Mouse (Mus musculus): Measurements from ENCODE around the gene Vmn1r155. TPM values are rescaled to one million over a fixed set of nuclear protein-coding genes. Genes with fewer than 3 reads are reported as not detected.
"Not testable (repeated sequence)": the region's sequence is repeated elsewhere in the genome, so short reads cannot be mapped to it uniquely, and the experiment has no call there.

The Vmn1r155 gene
- polyA plus RNA-seq (2014; fragmentation: Nextera tagmentation; extraction: Ambion mirVana), result not detected in 2 replicates

DNA sequence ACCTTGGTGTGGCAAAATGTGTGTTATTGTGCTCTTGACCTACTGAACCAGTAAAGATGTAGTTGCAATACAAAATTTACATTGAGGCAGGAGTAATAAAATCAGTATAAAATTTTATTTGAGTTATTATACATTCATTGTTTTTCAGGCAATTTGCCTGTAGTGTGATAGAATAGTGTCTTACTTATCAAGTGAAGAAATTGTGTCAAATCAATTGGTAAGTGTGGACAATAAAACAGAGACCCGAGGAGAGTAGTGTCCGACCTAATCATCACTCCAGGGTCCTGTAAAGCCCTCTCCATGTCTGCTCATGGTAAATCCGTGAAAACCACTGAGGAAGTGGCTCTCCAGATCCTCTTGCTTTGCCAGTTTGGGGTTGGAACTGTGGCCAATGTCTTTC lies at the start of gene Vmn1r155:
Vmn1r155 (plus strand) TSS at position 301 of the 400 bp plus-strand sequence.
- H3K4me2 ChIP-seq (ENCODE audit: low read depth, severe bottlenecking); ATAC-seq (ENCODE audit: insufficient number of reproducible peaks, low FRiP score, low TSS enrichment, low read depth); DNase-seq (ENCODE audit: low spot score); H3K27ac ChIP-seq (replicated peaks; ENCODE audit: low read depth, low read length); H3K9me3 ChIP-seq (ENCODE audit: control insufficient read depth, low read length); H3K9ac ChIP-seq (ENCODE audit: low read length); H3K4me1 ChIP-seq (ENCODE audit: control insufficient read depth, insufficient read depth, low read length); H3K27me3 ChIP-seq (ENCODE audit: control insufficient read depth, insufficient read depth, low read length); H3K36me3 ChIP-seq (ENCODE audit: control insufficient read depth, insufficient read depth, low read length); H3K4me3 ChIP-seq (ENCODE audit: low read depth, low read length): not testable (repeated sequence)
- no CpG with 5 or more reads among the region's 3 CpGs for WGBS

DNA sequence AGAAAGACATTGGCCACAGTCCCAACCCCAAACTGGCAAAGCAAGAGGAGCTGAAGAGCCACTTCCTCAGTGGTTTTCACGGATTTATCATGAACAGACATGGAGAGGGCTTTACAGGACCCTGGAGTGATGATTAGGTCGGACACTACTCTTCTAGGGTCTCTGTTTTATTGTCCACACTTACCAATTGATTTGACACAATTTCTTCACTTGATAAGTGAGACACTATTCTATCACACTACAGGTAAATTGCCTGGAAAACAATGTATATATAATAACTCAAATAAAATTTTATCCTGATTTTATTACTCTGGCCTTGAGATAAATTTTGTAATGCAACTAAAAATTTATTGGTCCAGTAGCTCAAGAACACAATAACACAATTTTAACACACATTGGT lies 34.4 kb downstream of the Vmn1r155 start, which contains the start of gene Gm8693:
Gm8693 (minus strand) TSS at position 101 of the 400 bp plus-strand sequence.
- not testable (repeated sequence) for H3K27me3 ChIP-seq (ENCODE audit: control insufficient read depth, insufficient read depth, low read length); H3K4me2 ChIP-seq (ENCODE audit: low read depth, severe bottlenecking); H3K36me3 ChIP-seq (ENCODE audit: control insufficient read depth, insufficient read depth, low read length); DNase-seq (ENCODE audit: low spot score); H3K4me3 ChIP-seq (ENCODE audit: low read depth, low read length); H3K9me3 ChIP-seq (ENCODE audit: control insufficient read depth, low read length); H3K27ac ChIP-seq (replicated peaks; ENCODE audit: low read depth, low read length); H3K9ac ChIP-seq (ENCODE audit: low read length); ATAC-seq (ENCODE audit: insufficient number of reproducible peaks, low FRiP score, low TSS enrichment, low read depth); H3K4me1 ChIP-seq (ENCODE audit: control insufficient read depth, insufficient read depth, low read length)
- no CpG with 5 or more reads among the region's 2 CpGs for WGBS

Other genes starting within 250 kb of the Vmn1r155 start
- not detected in 2 replicates for gene Vmn1r148, start 244.4 kb upstream of the Vmn1r155 start, polyA plus RNA-seq (2014; fragmentation: Nextera tagmentation; extraction: Ambion mirVana)
- not detected in 2 replicates for gene Vmn1r149, start 219.8 kb upstream of the Vmn1r155 start, polyA plus RNA-seq (2014; fragmentation: Nextera tagmentation; extraction: Ambion mirVana)
- gene Gm10665, start 193.9 kb upstream of the Vmn1r155 start, polyA plus RNA-seq (2014; fragmentation: Nextera tagmentation; extraction: Ambion mirVana), result not detected in 2 replicates
- gene Vmn1r151, start 158.3 kb upstream of the Vmn1r155 start, polyA plus RNA-seq (2014; fragmentation: Nextera tagmentation; extraction: Ambion mirVana), result not detected in 2 replicates
- gene Vmn1r152, start 135.1 kb upstream of the Vmn1r155 start, polyA plus RNA-seq (2014; fragmentation: Nextera tagmentation; extraction: Ambion mirVana), result not detected in 2 replicates
- not detected in 2 replicates for gene Gm8677, start 123.1 kb upstream of the Vmn1r155 start, polyA plus RNA-seq (2014; fragmentation: Nextera tagmentation; extraction: Ambion mirVana)
- gene Gm4201, start 92.7 kb upstream of the Vmn1r155 start, polyA plus RNA-seq (2014; fragmentation: Nextera tagmentation; extraction: Ambion mirVana), result not detected in 2 replicates
- not detected in 2 replicates for gene Gm4565, start 69.9 kb upstream of the Vmn1r155 start, polyA plus RNA-seq (2014; fragmentation: Nextera tagmentation; extraction: Ambion mirVana)
- gene Gm8693, start 34.3 kb downstream of the Vmn1r155 start, polyA plus RNA-seq (2014; fragmentation: Nextera tagmentation; extraction: Ambion mirVana), result not detected in 2 replicates
- not detected in 2 replicates for gene Gm4567, start 61.7 kb downstream of the Vmn1r155 start, polyA plus RNA-seq (2014; fragmentation: Nextera tagmentation; extraction: Ambion mirVana)
- gene Vmn1r157, start 103.7 kb downstream of the Vmn1r155 start, polyA plus RNA-seq (2014; fragmentation: Nextera tagmentation; extraction: Ambion mirVana), result not detected in 2 replicates
- gene Vmn1r158, start 132.8 kb downstream of the Vmn1r155 start, polyA plus RNA-seq (2014; fragmentation: Nextera tagmentation; extraction: Ambion mirVana), result not detected in 2 replicates
- not detected in 2 replicates for gene Vmn1r159, start 185.6 kb downstream of the Vmn1r155 start, polyA plus RNA-seq (2014; fragmentation: Nextera tagmentation; extraction: Ambion mirVana)
- not detected in 2 replicates for gene Vmn1r160, start 213.2 kb downstream of the Vmn1r155 start, polyA plus RNA-seq (2014; fragmentation: Nextera tagmentation; extraction: Ambion mirVana)

Data from limb, embryonic 11.5 days (tissue).